Mouse (Mus musculus) ES-Bruce4 (cell line): ENCODE results near the gene Usf3.

Experiments used
- CTCF ChIP-seq: IDR thresholded peaks from one replicate; pipeline ENCODE4 v1.8.1; 2011; ENCODE audit warnings: low read depth, low read length
- EP300 ChIP-seq: IDR thresholded peaks from 2 replicates; pipeline ENCODE4 v1.6.1; 2011; ENCODE audit warnings: low read depth, low read length; ENCODE audit not compliant: insufficient read depth
- POLR2A ChIP-seq: IDR thresholded peaks from one replicate; pipeline ENCODE4 v1.8.1; 2011; ENCODE audit warnings: low read length; ENCODE audit not compliant: insufficient read depth

GRCm38 (mm10) chr16:44264916-44265315, 91.9 kb downstream of the Usf3 start:
- no peak for TF ChIP-seq CTCF
- no peak for TF ChIP-seq POLR2A
- no peak for TF ChIP-seq EP300
